Mouse (Mus musculus) macrophage (primary cell): ENCODE measurements around the gene Panx2. TPM values are rescaled to one million over a fixed set of nuclear protein-coding genes. Genes with fewer than 3 reads are reported as not detected.

Experiments
- H3K27ac ChIP-seq: fragments of 350-480 bp; formaldehyde crosslinking; 2 replicates; pipeline ENCODE4 v1.9.0; 2021
- H3K36me3 ChIP-seq: fragments of 350-480 bp; formaldehyde crosslinking; 2 replicates; pipeline ENCODE4 v1.9.0; 2021; ENCODE audit errors: inconsistent target
- H3K4me3 ChIP-seq: fragments of 350-480 bp; formaldehyde crosslinking; 2 replicates; pipeline ENCODE4 v1.9.0; 2021; ENCODE audit errors: inconsistent target
- H3K79me2 ChIP-seq: fragments of 350-480 bp; formaldehyde crosslinking; 2 replicates; pipeline ENCODE4 v1.9.0; 2021; ENCODE audit errors: inconsistent target
- WGBS: methylation state at CpG from one replicate; pipeline ENCODE4 v1.1.7; 2026; ENCODE audit warnings: inconsistent platforms; ENCODE audit not compliant: missing documents; 5-methylcytosine and 5-hydroxymethylcytosine counted together
- polyA plus RNA-seq: library from polyadenylated mRNA; stranded (reverse); fragments of 250-400 nt; gene quantifications from 3 replicates; pipeline ENCODE4 v1.2.4, GENCODE M21; 2018; ENCODE audit warnings: inconsistent platforms

Gene Panx2
- polyA plus RNA-seq, 1 experiment from 2014 or later = not detected

GRCm38 (mm10) chr15:89089248-89090051 is 29.9 kb downstream of the Panx2 start:
- H3K79me2 ChIP-seq = peaks cover 11% of the 10 kb centered on the region; the same call in 1 of the 2 replicates
- peak overlapping the region; percentile 45 for H3K4me3 ChIP-seq
- H3K27ac ChIP-seq = no peak overlapping the region
- 3% methylated on average over 62 of the region's 68 CpGs for WGBS
- H3K36me3 ChIP-seq = peaks cover 41% of the 10 kb centered on the region

- Histone ChIP-seq H3K27ac (no peak overlapping the region), H3K4me3 (no peak overlapping the region), H3K79me2 (peaks cover 11% of the 10 kb centered on the region; the same call in 1 of the 2 replicates), H3K36me3 (peaks cover 41% of the 10 kb centered on the region)
- WGBS = 87% methylated on average over 4 of the region's 4 CpGs
Measured at GRCm38 (mm10) chr15:89090662-89091061, 31.1 kb downstream of the Panx2 start.

- H3K4me3 ChIP-seq = no peak overlapping the region
- H3K27ac ChIP-seq = no peak overlapping the region
- peaks cover 11% of the 10 kb centered on the region; the same call in 1 of the 2 replicates for H3K79me2 ChIP-seq
- H3K36me3 ChIP-seq = peaks cover 48% of the 10 kb centered on the region
- 97% methylated on average over 5 of the region's 5 CpGs for WGBS
Measured at GRCm38 (mm10) chr15:89092181-89092580, 32.6 kb downstream of the Panx2 start.

GRCm38 (mm10) chr15:89097450-89097849 is 37.9 kb downstream of the Panx2 start:
- no peak overlapping the region for H3K4me3 ChIP-seq
- H3K79me2 ChIP-seq = no peaks in the 10 kb centered on the region
- no peak overlapping the region for H3K27ac ChIP-seq
- 98% methylated on average over 5 of the region's 5 CpGs for WGBS
- H3K36me3 ChIP-seq = peaks cover 93% of the 10 kb centered on the region

- Histone ChIP-seq H3K4me3 (no peak overlapping the region), H3K79me2 (no peaks in the 10 kb centered on the region), H3K36me3 (peaks cover 88% of the 10 kb centered on the region), H3K27ac (no peak overlapping the region)
- 93% methylated on average over 7 of the region's 7 CpGs for WGBS
Measured at GRCm38 (mm10) chr15:89098616-89099015, 39.1 kb downstream of the Panx2 start.

- H3K4me3 ChIP-seq = no peak overlapping the region
- H3K79me2 ChIP-seq = no peaks in the 10 kb centered on the region
- H3K36me3 ChIP-seq = peaks cover 86% of the 10 kb centered on the region
- no peak overlapping the region for H3K27ac ChIP-seq
- WGBS = 95% methylated on average over 11 of the region's 12 CpGs
Measured at GRCm38 (mm10) chr15:89100823-89101222, 41.3 kb downstream of the Panx2 start.

GRCm38 (mm10) chr15:89102646-89103045 is 43.1 kb downstream of the Panx2 start:
- 86% methylated on average over 5 of the region's 5 CpGs for WGBS
- H3K36me3 ChIP-seq = peaks cover 87% of the 10 kb centered on the region

GRCm38 (mm10) chr15:89103921-89104320 is 44.4 kb downstream of the Panx2 start:
- Histone ChIP-seq H3K27ac (no peak overlapping the region), H3K4me3 (no peak overlapping the region), H3K36me3 (peaks cover 87% of the 10 kb centered on the region), H3K79me2 (no peaks in the 10 kb centered on the region)
- WGBS = 96% methylated on average over 10 of the region's 10 CpGs

More at GRCm38 (mm10) chr15:89102646-89103045, 43.1 kb downstream of the Panx2 start:
- H3K79me2 ChIP-seq = no peaks in the 10 kb centered on the region
- no peak overlapping the region for H3K4me3 ChIP-seq
- no peak overlapping the region for H3K27ac ChIP-seq

GRCm38 (mm10) chr15:89104425-89104824 is 44.9 kb downstream of the Panx2 start:
- peaks cover 86% of the 10 kb centered on the region for H3K36me3 ChIP-seq

GRCm38 (mm10) chr15:89106073-89106472 is 46.5 kb downstream of the Panx2 start:
- Histone ChIP-seq H3K79me2 (no peaks in the 10 kb centered on the region), H3K4me3 (no peak overlapping the region), H3K36me3 (peaks cover 86% of the 10 kb centered on the region), H3K27ac (no peak overlapping the region)
- 95% methylated on average over 13 of the region's 13 CpGs for WGBS

More at GRCm38 (mm10) chr15:89104425-89104824, 44.9 kb downstream of the Panx2 start:
- 100% methylated on average over 6 of the region's 8 CpGs for WGBS
- no peaks in the 10 kb centered on the region for H3K79me2 ChIP-seq
- no peak overlapping the region for H3K4me3 ChIP-seq
- H3K27ac ChIP-seq = no peak overlapping the region

- Histone ChIP-seq H3K36me3 (peaks cover 86% of the 10 kb centered on the region), H3K4me3 (no peak overlapping the region), H3K27ac (no peak overlapping the region), H3K79me2 (no peaks in the 10 kb centered on the region)
- WGBS = 100% methylated on average over 1 of the region's 1 CpGs
Measured at GRCm38 (mm10) chr15:89106976-89107375, 47.4 kb downstream of the Panx2 start.

GRCm38 (mm10) chr15:89110147-89110546 is 50.6 kb downstream of the Panx2 start:
- no peaks in the 10 kb centered on the region for H3K79me2 ChIP-seq
- no peak overlapping the region for H3K4me3 ChIP-seq
- WGBS = 95% methylated on average over 9 of the region's 9 CpGs
- H3K27ac ChIP-seq = no peak overlapping the region
- peaks cover 81% of the 10 kb centered on the region for H3K36me3 ChIP-seq

GRCm38 (mm10) chr15:89118007-89118406 is 58.5 kb downstream of the Panx2 start:
- peaks cover 25% of the 10 kb centered on the region; the same call in 1 of the 2 replicates for H3K36me3 ChIP-seq
- H3K27ac ChIP-seq = no peak overlapping the region
- H3K4me3 ChIP-seq = no peak overlapping the region
- H3K79me2 ChIP-seq = peaks cover 42% of the 10 kb centered on the region

- Histone ChIP-seq H3K27ac (peak within 1 kb of the TSS; percentile 21; the same call in 1 of the 2 replicates), H3K36me3 (0 out of 2 replicates have a peak, but pooled peaks cover 3% of the 10 kb centered on the region)
Measured at GRCm38 (mm10) chr15:89122649-89123366, 63.3 kb downstream of the Panx2 start, which contains the start of gene Tubgcp6. Tubgcp6 (minus strand) TSS chr15:89123112.

More at GRCm38 (mm10) chr15:89122649-89123366, 63.3 kb downstream of the Panx2 start, which contains the start of gene Tubgcp6:
- 1% methylated on average over 47 of the region's 47 CpGs for WGBS
- peaks cover 37% of the 10 kb centered on the region for H3K79me2 ChIP-seq
- peak within 1 kb of the TSS; percentile 89 for H3K4me3 ChIP-seq
